Mouse (Mus musculus): ENCODE results near the gene Lbhd2.

DNA sequence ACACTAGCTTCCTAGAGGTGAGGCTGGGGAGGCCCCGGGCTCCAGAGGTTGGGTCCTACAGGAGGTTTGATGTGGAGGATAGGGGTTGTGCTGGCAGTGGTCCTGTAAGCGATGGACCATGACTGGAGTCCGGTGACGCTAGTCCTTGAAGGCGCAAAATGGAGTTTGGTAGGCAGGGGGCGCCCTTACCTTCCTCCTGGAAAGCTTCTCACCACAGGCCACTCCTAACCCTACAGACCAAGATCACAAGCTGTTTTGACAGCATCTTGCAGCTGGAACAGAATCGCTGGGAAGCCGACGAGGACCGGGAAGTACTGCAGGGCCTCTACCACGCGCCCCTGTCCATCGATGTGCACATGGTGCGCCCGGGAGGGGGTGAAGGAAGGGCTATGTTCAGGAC lies 18.6 kb downstream of the Lbhd2 start:
- TF ChIP-seq CTCF (IDR thresholded peaks at IDR 0.05; ENCODE audit: low read depth, low read length) (peak; percentile 58), POLR2A (IDR thresholded peaks at IDR 0.05; ENCODE audit: borderline replicate concordance, low read depth, low read length) (no peak)

Measured in bone marrow macrophage, adult 2 months (primary cell).